ENCODE assay signal across 36 mouse cellular contexts in genomic region chr13:56939261-56939660, GRCm38 (mm10). TPM values are rescaled to one million over a fixed set of nuclear protein-coding genes. Genes with fewer than 3 reads are reported as not detected.
"Had no signal": no experiment of that assay in that cellular context is flagged by ENCODE, and none has a peak within 500 bp of the region (broad histone marks: within the 10 kb centered on the region; RNA-seq: fewer than 3 reads in every experiment).

No protein-coding gene starts in this region.

- H3K36me3 ChIP-seq: limb, embryonic 10.5 days; limb, embryonic 12.5 days; limb, embryonic 13.5 days; limb, embryonic 15.5 days; liver, embryonic 12.5 days; liver, embryonic 13.5 days; liver, embryonic 15.5 days; lung, embryonic 15.5 days; midbrain, embryonic 10.5 days; midbrain, embryonic 12.5 days; midbrain, embryonic 13.5 days; midbrain, embryonic 15.5 days had no signal

- H3K4me3 ChIP-seq: limb, embryonic 10.5 days; limb, embryonic 12.5 days; limb, embryonic 13.5 days; limb, embryonic 15.5 days; liver, embryonic 12.5 days; liver, embryonic 13.5 days; liver, embryonic 15.5 days; lung, embryonic 15.5 days; megakaryocyte, embryonic 14.5 days; midbrain, embryonic 10.5 days; midbrain, embryonic 12.5 days; midbrain, embryonic 13.5 days; midbrain, embryonic 15.5 days; myocyte had no signal

- H3K9ac ChIP-seq: limb, embryonic 12.5 days; limb, embryonic 13.5 days; limb, embryonic 15.5 days; liver, embryonic 12.5 days; liver, embryonic 13.5 days; liver, embryonic 14.5 days; liver, embryonic 15.5 days; liver, postnatal 0 days; lung, embryonic 14.5 days; lung, embryonic 15.5 days; midbrain, embryonic 12.5 days; midbrain, embryonic 13.5 days; midbrain, embryonic 15.5 days had no signal

- H3K9me3 ChIP-seq: limb, embryonic 10.5 days; limb, embryonic 12.5 days; limb, embryonic 15.5 days; liver, embryonic 12.5 days; liver, embryonic 13.5 days; liver, embryonic 15.5 days; lung, embryonic 15.5 days; midbrain, embryonic 10.5 days; midbrain, embryonic 12.5 days; midbrain, embryonic 13.5 days; midbrain, embryonic 15.5 days had no signal

- H3K27ac ChIP-seq: limb, embryonic 10.5 days; limb, embryonic 12.5 days; limb, embryonic 13.5 days; limb, embryonic 15.5 days; liver, embryonic 12.5 days; liver, embryonic 13.5 days; liver, embryonic 14.5 days; liver, embryonic 15.5 days; lung, embryonic 15.5 days; macrophage; midbrain, embryonic 10.5 days; midbrain, embryonic 12.5 days; midbrain, embryonic 13.5 days; midbrain, embryonic 15.5 days had no signal

- H3K27me3 ChIP-seq: limb, embryonic 12.5 days; limb, embryonic 13.5 days; limb, embryonic 15.5 days; liver, embryonic 12.5 days; liver, embryonic 13.5 days; liver, embryonic 15.5 days; lung, embryonic 15.5 days; megakaryocyte, embryonic 14.5 days; midbrain, embryonic 15.5 days had no signal

- H3K4me1 ChIP-seq: liver, embryonic 12.5 days; liver, embryonic 13.5 days; liver, embryonic 15.5 days; lung, embryonic 15.5 days; megakaryocyte, embryonic 14.5 days had no signal

- DNase-seq: left cerebral cortex, postnatal 4 days; liver; liver, embryonic 13.5 days; liver, postnatal 0 days; lung, adult 18-20 months; lung, adult 2 months; lung, embryonic 14.5 days; lung, postnatal 10 days; lung, postnatal 14 days; lung, postnatal 36 days; lung, postnatal 4 days; midbrain, embryonic 14.5 days had no signal

RNA-seq across cellular contexts. Expression of gene Trpc7, which starts 43.5 kb away (rescaled TPM):
- total RNA-seq: liver, adult 2 months; megakaryocyte progenitor cell, adult 5-6 weeks; megakaryocyte, adult 5-6 weeks; megakaryocyte-erythroid progenitor cell, adult 5-6 weeks; monocyte, adult 5-6 weeks had no signal
- polyA plus RNA-seq: limb, embryonic 10.5 days; limb, embryonic 12.5 days; liver, adult 2 months; liver, embryonic 11.5 days; liver, embryonic 12.5 days; liver, embryonic 13.5 days; liver, embryonic 14.5 days; liver, embryonic 15.5 days; liver, embryonic 16.5 days; liver, postnatal 0 days; lung, adult 2 months; lung, embryonic 14.5 days; lung, embryonic 16.5 days; lung, postnatal 0 days; macrophage; midbrain, embryonic 10.5 days had no signal
